Mouse (Mus musculus): ENCODE results near the gene Tiparp.

- no peak for TF ChIP-seq CTCF (IDR thresholded peaks at IDR 0.05; ENCODE audit: borderline replicate concordance, extremely low read depth, insufficient read depth, insufficient read length)
- TF ChIP-seq POLR2A (IDR thresholded peaks at IDR 0.05; ENCODE audit: borderline replicate concordance, extremely low read depth, insufficient read depth, insufficient read length, poor library complexity, severe bottlenecking): no peak
These were observed 26.4 kb downstream of the Tiparp start for GRCm38 (mm10) chr3:65554633-65555032.
